Mouse (Mus musculus) liver, postnatal 0 days (tissue): ENCODE results near the gene Tbc1d8b.

Experiments
- CTCF ChIP-seq: sonication (generic); IDR thresholded peaks from 2 replicates; pipeline ENCODE4 v1.5.1; 2016; ENCODE audit warnings: antibody characterized with exemption, low read depth
- EP300 ChIP-seq: IDR thresholded peaks from 2 replicates; pipeline ENCODE4 v1.6.1; 2016; ENCODE audit warnings: antibody characterized with exemption, low read depth, mild to moderate bottlenecking

- TF ChIP-seq CTCF (peak; percentile 63), EP300 (no peak)
Observed at GRCm38 (mm10) chrX:139762546-139762945, 77.8 kb downstream of the Tbc1d8b start.
